ENCODE assay signal across 13 mouse cellular contexts in genomic region chr10:86793509-86793951, GRCm38 (mm10). TPM values are rescaled to one million over a fixed set of nuclear protein-coding genes. Genes with fewer than 3 reads are reported as not detected.
DNase-seq lines count a peak whose midpoint lies in the region; ATAC-seq and TF ChIP-seq lines count a peak whose summit lies in the region.
"Had no signal": no experiment of that assay in that cellular context is flagged by ENCODE, and none has a peak within 500 bp of the region (broad histone marks: within the 10 kb centered on the region; RNA-seq: fewer than 3 reads in every experiment).

No protein-coding gene starts in this region.

- no peaks in the 10 kb centered on the region; the same call in 1 of the 2 replicates for H3K4me1 ChIP-seq in forebrain, embryonic 16.5 days (replicated peaks; ENCODE audit: control insufficient read depth, insufficient read depth, low read length)
- 0 out of 2 replicates have a peak, but pooled peaks cover 2% of the 10 kb centered on the region for H3K4me1 ChIP-seq in forebrain, embryonic 14.5 days (ENCODE audit: control insufficient read depth, insufficient read depth, low read length)
- H3K4me1 ChIP-seq in testis, adult 2 months (ENCODE audit: control insufficient read depth, insufficient read depth, low read length): peaks cover 6% of the 10 kb centered on the region
- H3K4me1 ChIP-seq in lung, adult 2 months (ENCODE audit: control insufficient read depth, insufficient read depth, low read length): peaks cover 2% of the 10 kb centered on the region; the same call in 1 of the 2 replicates

- intact Hi-C loops in left cerebral cortex, postnatal 10 days (cut with DNase I): no loop called here
- intact Hi-C loops in left cerebral cortex, adult 2 months (cut with DNase I): no loop called here

- peak; percentile 40; the same call in 1 of the 2 replicates for ATAC-seq in forebrain, embryonic 16.5 days
- ATAC-seq in forebrain, embryonic 14.5 days: no peak

- no peak overlapping the region for H3K9ac ChIP-seq in forebrain, embryonic 16.5 days (replicated peaks; ENCODE audit: low read depth, low read length)
- no peak overlapping the region for H3K9ac ChIP-seq in forebrain, embryonic 14.5 days (ENCODE audit: low read length)
- H3K9ac ChIP-seq: neural tube, embryonic 12.5 days had no signal

- H3K9me3 ChIP-seq in forebrain, embryonic 16.5 days (ENCODE audit: control insufficient read depth, low read length): no peaks in the 10 kb centered on the region
- no peaks in the 10 kb centered on the region for H3K9me3 ChIP-seq in forebrain, embryonic 14.5 days (replicated peaks; ENCODE audit: control insufficient read depth, low read length)
- H3K9me3 ChIP-seq: neural tube, embryonic 12.5 days had no signal

- H3K4me2 ChIP-seq in forebrain, embryonic 16.5 days (ENCODE audit: low read length): no peak overlapping the region
- H3K4me2 ChIP-seq in forebrain, embryonic 14.5 days (ENCODE audit: low read length): no peak overlapping the region
- H3K4me2 ChIP-seq: neural tube, embryonic 12.5 days had no signal

- no peak for TF ChIP-seq POLR2A in testis, adult 2 months (IDR thresholded peaks at IDR 0.05; ENCODE audit: control insufficient read depth, low read depth, low read length)
- TF ChIP-seq POLR2A in lung, adult 2 months (IDR thresholded peaks at IDR 0.05; ENCODE audit: borderline replicate concordance, extremely low read depth, low read depth, low read length): no peak

- no peak overlapping the region for H3K4me3 ChIP-seq in forebrain, embryonic 16.5 days (replicated peaks; ENCODE audit: low read length)
- H3K4me3 ChIP-seq in forebrain, embryonic 14.5 days (ENCODE audit: low read depth, low read length): no peak overlapping the region
- H3K4me3 ChIP-seq in testis, adult 2 months (ENCODE audit: control insufficient read depth, low read depth, low read length): no peak overlapping the region
- no peak overlapping the region for H3K4me3 ChIP-seq in lung, adult 2 months (replicated peaks; ENCODE audit: extremely low read depth, low read depth, low read length)
- H3K4me3 ChIP-seq in left cerebral cortex, adult 2 months: no peak overlapping the region
- H3K4me3 ChIP-seq: neural tube, embryonic 12.5 days had no signal

- no peak overlapping the region for H3K27ac ChIP-seq in forebrain, embryonic 16.5 days (ENCODE audit: low read length)
- H3K27ac ChIP-seq in forebrain, embryonic 14.5 days (ENCODE audit: low read depth, low read length): no peak overlapping the region
- peak overlapping the region; percentile 58; the same call in 1 of the 2 replicates for H3K27ac ChIP-seq in testis, adult 2 months (ENCODE audit: control insufficient read depth, insufficient read depth, low read depth, low read length)
- no peak overlapping the region for H3K27ac ChIP-seq in left cerebral cortex, adult 2 months
- H3K27ac ChIP-seq: neural tube, embryonic 12.5 days had no signal

- no peak for DNase-seq in forebrain, embryonic 14.5 days (ENCODE audit: low spot score)
- no peak for DNase-seq in testis, postnatal 10 days (ENCODE audit: low spot score)
- peak; percentile 18 for DNase-seq in lung, adult 2 months
- DNase-seq in T-cell, adult 2 months (ENCODE audit: low spot score): no peak
- no peak for DNase-seq in left cerebral cortex, postnatal 10 days (ENCODE audit: extremely low spot score in 1 of 2, low spot score in 2 of 2)
- DNase-seq in left cerebral cortex, adult 2 months (ENCODE audit: extremely low spot score in 1 of 2, low spot score in 2 of 2): no peak
- DNase-seq: layer of hippocampus, postnatal 36 days had no signal

- H3K27me3 ChIP-seq in forebrain, embryonic 16.5 days (replicated peaks; ENCODE audit: control insufficient read depth, insufficient read depth, low read length): no peaks in the 10 kb centered on the region
- no peaks in the 10 kb centered on the region for H3K27me3 ChIP-seq in forebrain, embryonic 14.5 days (replicated peaks; ENCODE audit: control insufficient read depth, insufficient read depth, low read length)
- no peaks in the 10 kb centered on the region for H3K27me3 ChIP-seq in testis, adult 2 months (ENCODE audit: control insufficient read depth, insufficient read depth, low read length)
- H3K27me3 ChIP-seq: neural tube, embryonic 12.5 days had no signal

- no peak for TF ChIP-seq CTCF in testis, adult 2 months (IDR thresholded peaks at IDR 0.05; ENCODE audit: control insufficient read depth, insufficient read depth, insufficient replicate concordance, low read depth, low read length)
- no peak for TF ChIP-seq CTCF in lung, adult 2 months (IDR thresholded peaks at IDR 0.05; ENCODE audit: insufficient read depth, low read length)
- no peak for TF ChIP-seq CTCF in left cerebral cortex, adult 2 months (IDR thresholded peaks at IDR 0.05)

- H3K36me3 ChIP-seq in forebrain, embryonic 16.5 days (ENCODE audit: control insufficient read depth, insufficient read depth): no peaks in the 10 kb centered on the region
- no peaks in the 10 kb centered on the region for H3K36me3 ChIP-seq in forebrain, embryonic 14.5 days (ENCODE audit: control insufficient read depth, insufficient read depth, low read length)
- H3K36me3 ChIP-seq in testis, adult 2 months (ENCODE audit: control insufficient read depth, insufficient read depth, low read length): no peaks in the 10 kb centered on the region
- H3K36me3 ChIP-seq: neural tube, embryonic 12.5 days had no signal

- 79% methylated on average over 2 of the region's 2 CpGs for WGBS in forebrain, embryonic 16.5 days
- 76% methylated on average over 2 of the region's 2 CpGs for WGBS in forebrain, embryonic 14.5 days
- WGBS in lung, adult 2 months: 61% methylated on average over 2 of the region's 2 CpGs

RNA-seq across cellular contexts. Expression of gene Nt5dc3, which starts 14.7 kb away (rescaled TPM):
- polyA plus RNA-seq in forebrain, embryonic 16.5 days (2015; fragmentation: Nextera tagmentation; extraction: Ambion mirVana): 7.8 and 8.1 TPM in 2 replicates
- 6.7 and 7.6 TPM in 2 replicates for polyA plus RNA-seq in forebrain, embryonic 14.5 days (2014; fragmentation: Nextera tagmentation; extraction: Ambion mirVana)
- polyA plus RNA-seq in testis, adult 2 months (2012; rRNA removed): 7.0 and 7.7 TPM in 2 replicates
- polyA plus RNA-seq in lung, adult 2 months (2012; rRNA removed): 8.6 and 12.8 TPM in 2 replicates
- 10 to 100 TPM; 65.7 to 68.5 TPM for total RNA-seq in left cerebral cortex, postnatal 10 days (2021)
- 10 to 100 TPM; 83.9 to 93.6 TPM for total RNA-seq in left cerebral cortex, adult 2 months (2021)

RNA-seq across cellular contexts. Expression of gene Gm49358, which starts 29.8 kb away (rescaled TPM):
- polyA plus RNA-seq in forebrain, embryonic 16.5 days (2015; fragmentation: Nextera tagmentation; extraction: Ambion mirVana): not detected in 2 replicates
- polyA plus RNA-seq in forebrain, embryonic 14.5 days (2014; fragmentation: Nextera tagmentation; extraction: Ambion mirVana): 0.88 TPM in 1 of 2 replicates, not detected in the other
- not detected in 2 replicates for polyA plus RNA-seq in testis, adult 2 months (2012; rRNA removed)
- polyA plus RNA-seq in lung, adult 2 months (2012; rRNA removed): not detected in 2 replicates
- 10 to 100 TPM; 20.2 to 24.7 TPM for total RNA-seq in left cerebral cortex, postnatal 10 days (2021)
- total RNA-seq in left cerebral cortex, adult 2 months (2021): 10 to 100 TPM; 19.1 to 24.5 TPM
- polyA plus RNA-seq: C2C12; embryonic facial prominence, embryonic 14.5 days; gonadal fat pad, adult 2 months; neural tube, embryonic 12.5 days had no signal
